Mouse (Mus musculus) stomach, embryonic 16.5 days (tissue): ENCODE results near the gene Rhox2h. TPM values are rescaled to one million over a fixed set of nuclear protein-coding genes. Genes with fewer than 3 reads are reported as not detected.
"Not testable (repeated sequence)": the region's sequence is repeated elsewhere in the genome, so short reads cannot be mapped to it uniquely, and the experiment has no call there.

ENCODE experiments used
- ATAC-seq: fragments of 200-750 bp; cut with Nextera tagmentation; 2 replicates; pipeline ENCODE4 v1.8.0; 2017; ENCODE audit warnings: moderate number of reproducible peaks, moderate TSS enrichment; ENCODE audit not compliant: insufficient read depth, low FRiP score
- H3K27ac ChIP-seq: fragments of 300-500 bp; sonication (generic); 2 replicates; pipeline ENCODE4 v1.5.1; 2014; ENCODE audit warnings: low read length
- H3K27me3 ChIP-seq: fragments of 300-500 bp; sonication (generic); 2 replicates; pipeline ENCODE4 v1.6.1; 2014; ENCODE audit warnings: low read length, control low read depth, mixed read lengths; ENCODE audit not compliant: control insufficient read depth, insufficient read depth
- H3K36me3 ChIP-seq: fragments of 300-500 bp; sonication (generic); 2 replicates; pipeline ENCODE4 v1.6.1; 2014; ENCODE audit warnings: low read length; ENCODE audit not compliant: control insufficient read depth, insufficient read depth
- H3K4me1 ChIP-seq: fragments of 300-500 bp; sonication (generic); 2 replicates; pipeline ENCODE4 v1.6.1; 2014; ENCODE audit warnings: low read length, control low read depth, mixed read lengths; ENCODE audit not compliant: control insufficient read depth, insufficient read depth
- H3K4me2 ChIP-seq: fragments of 300-500 bp; sonication (generic); 2 replicates; pipeline ENCODE4 v1.6.1; 2014; ENCODE audit warnings: low read depth, low read length, mixed read lengths
- H3K4me3 ChIP-seq: fragments of 300-500 bp; sonication (generic); replicated peaks from 2 replicates; pipeline ENCODE4 v1.5.1; 2014; ENCODE audit warnings: mild to moderate bottlenecking, low read length
- H3K9ac ChIP-seq: fragments of 300-500 bp; sonication (generic); 2 replicates; pipeline ENCODE4 v1.6.1; 2014; ENCODE audit warnings: low read length
- H3K9me3 ChIP-seq: fragments of 300-500 bp; sonication (generic); replicated peaks from 2 replicates; pipeline ENCODE4 v1.6.1; 2016; ENCODE audit warnings: low read length, control low read depth; ENCODE audit not compliant: control insufficient read depth
- WGBS: fragments of 180-500 bp; shearing (Covaris S2); extraction: QIAGEN DNeasy Blood & Tissue Kit; methylation state at CpG from one replicate; pipeline ENCODE4 v1.1.7; 2014; 5-methylcytosine and 5-hydroxymethylcytosine counted together
- polyA plus RNA-seq: library from polyadenylated mRNA; unstranded; fragments of >200 nt; fragmentation: Nextera tagmentation; extraction: Ambion mirVana; gene quantifications from 2 replicates; pipeline ENCODE4 v1.2.1, GENCODE M21; 2015

The Rhox2h gene
- polyA plus RNA-seq = not detected in 2 replicates

GRCm38 (mm10) chrX:37673177-37673576 is at the start of gene Rhox2h:
Gene Rhox2h, minus strand, starts transcription at chrX:37673277.
- H3K9me3 ChIP-seq, H3K4me2 ChIP-seq, H3K4me3 ChIP-seq, H3K27ac ChIP-seq, ATAC-seq, H3K27me3 ChIP-seq, H3K9ac ChIP-seq, H3K36me3 ChIP-seq, H3K4me1 ChIP-seq: not testable (repeated sequence)
- 84% methylated on average over 8 of the region's 8 CpGs for WGBS

GRCm38 (mm10) chrX:37701821-37702387 is 28.8 kb upstream of the Rhox2h start:
- no peak overlapping the region for H3K9ac ChIP-seq
- no peak for ATAC-seq
- H3K4me3 ChIP-seq = no peak overlapping the region

GRCm38 (mm10) chrX:37692261-37692660 is 19.2 kb upstream of the Rhox2h start:
- Histone ChIP-seq H3K4me2 (no peak overlapping the region), H3K9me3 (no peaks in the 10 kb centered on the region), H3K27ac (no peak overlapping the region), H3K4me1 (no peaks in the 10 kb centered on the region), H3K9ac (no peak overlapping the region), H3K36me3 (no peaks in the 10 kb centered on the region), H3K27me3 (no peaks in the 10 kb centered on the region), H3K4me3 (no peak overlapping the region)
- WGBS = 74% methylated on average over 2 of the region's 2 CpGs
- no peak for ATAC-seq

More at GRCm38 (mm10) chrX:37701821-37702387, 28.8 kb upstream of the Rhox2h start:
- Histone ChIP-seq H3K36me3 (no peaks in the 10 kb centered on the region), H3K9me3 (no peaks in the 10 kb centered on the region), H3K27ac (no peak overlapping the region), H3K4me1 (no peaks in the 10 kb centered on the region), H3K4me2 (no peak overlapping the region), H3K27me3 (no peaks in the 10 kb centered on the region)
- WGBS = 52% methylated on average over 3 of the region's 3 CpGs

GRCm38 (mm10) chrX:37683031-37683715 is 10.1 kb upstream of the Rhox2h start:
- no peak overlapping the region for H3K27ac ChIP-seq
- no peaks in the 10 kb centered on the region for H3K27me3 ChIP-seq
- no peak overlapping the region for H3K4me3 ChIP-seq
- WGBS = 85% methylated on average over 24 of the region's 24 CpGs
- no peak overlapping the region for H3K4me2 ChIP-seq
- no peaks in the 10 kb centered on the region for H3K4me1 ChIP-seq
- H3K9ac ChIP-seq = no peak overlapping the region
- no peak for ATAC-seq
- H3K9me3 ChIP-seq = no peaks in the 10 kb centered on the region
- H3K36me3 ChIP-seq = no peaks in the 10 kb centered on the region

- not testable (repeated sequence) for H3K4me1 ChIP-seq, H3K27ac ChIP-seq, H3K9ac ChIP-seq, ATAC-seq, H3K27me3 ChIP-seq, H3K9me3 ChIP-seq, H3K36me3 ChIP-seq, H3K4me2 ChIP-seq, H3K4me3 ChIP-seq
- WGBS = no CpG with 5 or more reads among the region's 3 CpGs
These were observed 4.4 kb downstream of the Rhox2h start, which contains the start of gene Rhox3h for GRCm38 (mm10) chrX:37668664-37669063. Gene Rhox3h, minus strand, starts transcription at chrX:37668764.

GRCm38 (mm10) chrX:37651227-37651626 is 21.9 kb downstream of the Rhox2h start, which contains the start of gene Rhox4g:
Gene Rhox4g, minus strand, starts transcription at chrX:37651327.
- H3K9ac ChIP-seq, H3K27ac ChIP-seq, H3K4me3 ChIP-seq, H3K4me1 ChIP-seq, ATAC-seq, H3K36me3 ChIP-seq, H3K4me2 ChIP-seq, H3K27me3 ChIP-seq, H3K9me3 ChIP-seq: not testable (repeated sequence)
- 86% methylated on average over 16 of the region's 20 CpGs for WGBS

- H3K4me1 ChIP-seq, H3K4me2 ChIP-seq, H3K36me3 ChIP-seq, H3K9me3 ChIP-seq, ATAC-seq, H3K4me3 ChIP-seq, H3K27ac ChIP-seq, H3K27me3 ChIP-seq, H3K9ac ChIP-seq: not testable (repeated sequence)
- 87% methylated on average over 6 of the region's 6 CpGs for WGBS
These were observed 29.7 kb downstream of the Rhox2h start, which contains the start of gene Rhox2g for GRCm38 (mm10) chrX:37643370-37643769. Gene Rhox2g, minus strand, starts transcription at chrX:37643470.

- not testable (repeated sequence) for H3K4me2 ChIP-seq, H3K4me1 ChIP-seq, H3K9ac ChIP-seq, H3K27me3 ChIP-seq, H3K36me3 ChIP-seq, H3K4me3 ChIP-seq, H3K27ac ChIP-seq, ATAC-seq, H3K9me3 ChIP-seq
- 81% methylated on average over 2 of the region's 2 CpGs for WGBS
These were observed 44.6 kb downstream of the Rhox2h start, which contains the start of gene Rhox3g for GRCm38 (mm10) chrX:37628512-37628911. Gene Rhox3g, minus strand, starts transcription at chrX:37628612.
